23 mouse cellular contexts compared by ENCODE assay signal in the genomic region with DNA sequence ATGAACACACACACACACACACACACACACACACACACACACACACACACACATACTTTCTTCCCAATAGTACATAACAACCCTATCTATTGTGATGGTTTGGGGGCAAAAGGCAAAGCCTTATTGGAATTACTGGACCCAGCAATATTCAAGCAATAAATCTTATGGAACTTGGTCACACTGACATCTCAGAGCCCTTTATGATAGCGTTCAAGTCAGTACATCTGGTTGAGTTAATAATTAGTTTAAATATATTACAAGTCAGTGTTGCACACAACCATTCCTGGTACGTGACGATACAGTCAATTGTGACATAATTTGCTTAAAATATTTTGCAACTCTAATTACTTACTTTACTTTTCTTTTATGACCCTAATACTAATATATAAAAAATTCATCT. TPM values are rescaled to one million over a fixed set of nuclear protein-coding genes. Genes with fewer than 3 reads are reported as not detected.
A peak's percentile ranks its signal among the peaks of the same experiment; 100 is the strongest.
DNase-seq lines count a peak whose midpoint lies in the region; ATAC-seq and TF ChIP-seq lines count a peak whose summit lies in the region.
"Had no signal": no experiment of that assay in that cellular context is flagged by ENCODE, and none has a peak within 500 bp of the region (broad histone marks: within the 10 kb centered on the region; RNA-seq: fewer than 3 reads in every experiment).

No protein-coding gene starts in this region.

- no peaks in the 10 kb centered on the region for H3K9me3 ChIP-seq in intestine, embryonic 14.5 days (ENCODE audit: control insufficient read depth, low read length)
- no peaks in the 10 kb centered on the region for H3K9me3 ChIP-seq in intestine, embryonic 15.5 days
- no peaks in the 10 kb centered on the region for H3K9me3 ChIP-seq in intestine, embryonic 16.5 days (ENCODE audit: control insufficient read depth, low read length)
- no peaks in the 10 kb centered on the region for H3K9me3 ChIP-seq in intestine, postnatal 0 days (ENCODE audit: control insufficient read depth)
- H3K9me3 ChIP-seq in liver, postnatal 0 days (ENCODE audit: low read length), result no peaks in the 10 kb centered on the region
- no peaks in the 10 kb centered on the region for H3K9me3 ChIP-seq in forebrain, embryonic 14.5 days (replicated peaks; ENCODE audit: control insufficient read depth, low read length)
- H3K9me3 ChIP-seq: G1E had no signal

- 59% methylated on average over 3 of the region's 3 CpGs for WGBS in intestine, embryonic 14.5 days
- WGBS in intestine, embryonic 15.5 days, result 58% methylated on average over 3 of the region's 3 CpGs
- WGBS in intestine, embryonic 16.5 days, result 59% methylated on average over 3 of the region's 3 CpGs
- WGBS in intestine, postnatal 0 days, result 35% methylated on average over 3 of the region's 3 CpGs
- WGBS in liver, postnatal 0 days (ENCODE audit: insufficient replicate concordance), result 63% methylated on average over 3 of the region's 3 CpGs
- WGBS in cerebellum, adult 2 months, result 97% methylated on average over 3 of the region's 3 CpGs
- 96% methylated on average over 3 of the region's 3 CpGs for WGBS in forebrain, embryonic 14.5 days

- H3K9ac ChIP-seq in intestine, embryonic 14.5 days (ENCODE audit: low read length), result no peak overlapping the region
- no peak overlapping the region for H3K9ac ChIP-seq in intestine, embryonic 15.5 days
- no peak overlapping the region for H3K9ac ChIP-seq in intestine, embryonic 16.5 days (ENCODE audit: low read depth, low read length)
- H3K9ac ChIP-seq in intestine, postnatal 0 days (ENCODE audit: low read depth, low read length), result no peak overlapping the region
- H3K9ac ChIP-seq in liver, postnatal 0 days (replicated peaks), result no peak overlapping the region
- no peak overlapping the region for H3K9ac ChIP-seq in forebrain, embryonic 14.5 days (ENCODE audit: low read length)

- no peak overlapping the region for H3K4me2 ChIP-seq in intestine, embryonic 14.5 days (ENCODE audit: low read length)
- H3K4me2 ChIP-seq in intestine, embryonic 15.5 days (replicated peaks), result no peak overlapping the region; the same call in 1 of the 2 replicates
- peak overlapping the region; percentile 9; the same call in 1 of the 2 replicates for H3K4me2 ChIP-seq in intestine, embryonic 16.5 days (ENCODE audit: low read depth, low read length)
- no peak overlapping the region for H3K4me2 ChIP-seq in intestine, postnatal 0 days (replicated peaks; ENCODE audit: low read depth)
- H3K4me2 ChIP-seq in liver, postnatal 0 days (ENCODE audit: low read depth, low read length), result no peak overlapping the region
- no peak overlapping the region for H3K4me2 ChIP-seq in forebrain, embryonic 14.5 days (ENCODE audit: low read length)

- no peaks in the 10 kb centered on the region for H3K36me3 ChIP-seq in intestine, embryonic 14.5 days (ENCODE audit: control insufficient read depth, insufficient read depth, low read length)
- H3K36me3 ChIP-seq in intestine, embryonic 15.5 days, result no peaks in the 10 kb centered on the region
- no peaks in the 10 kb centered on the region for H3K36me3 ChIP-seq in intestine, embryonic 16.5 days (ENCODE audit: control insufficient read depth, insufficient read depth, low read length)
- no peaks in the 10 kb centered on the region for H3K36me3 ChIP-seq in intestine, postnatal 0 days (ENCODE audit: control insufficient read depth, insufficient read depth)
- H3K36me3 ChIP-seq in liver, postnatal 0 days (replicated peaks; ENCODE audit: insufficient read depth, low read length), result no peaks in the 10 kb centered on the region
- H3K36me3 ChIP-seq in forebrain, embryonic 14.5 days (ENCODE audit: control insufficient read depth, insufficient read depth, low read length), result no peaks in the 10 kb centered on the region
- H3K36me3 ChIP-seq: G1E had no signal

- TF ChIP-seq EP300 in liver, postnatal 0 days (IDR thresholded peaks at IDR 0.05; ENCODE audit: low read depth), result no peak

- DNase-seq in intestine, embryonic 14.5 days (ENCODE audit: low spot score), result no peak
- DNase-seq in liver, postnatal 0 days, result no peak
- no peak for DNase-seq in kidney, postnatal 4 days
- no peak for DNase-seq in cerebellum, adult 2 months
- DNase-seq in forebrain, embryonic 14.5 days (ENCODE audit: low spot score), result no peak
- DNase-seq: adrenal gland, adult 2 months; adrenal gland, adult 8-10 months; adrenal gland, postnatal 10 days; adrenal gland, postnatal 14 days; adrenal gland, postnatal 25 days; adrenal gland, postnatal 36 days; B cell, adult 2 months; cerebellum, adult 11 months; cerebellum, adult 11-12 months had no signal

- H3K27ac ChIP-seq in intestine, embryonic 14.5 days (ENCODE audit: low read depth), result no peak overlapping the region
- no peak overlapping the region for H3K27ac ChIP-seq in intestine, embryonic 15.5 days
- peak overlapping the region; percentile 5; the same call in 1 of the 2 replicates for H3K27ac ChIP-seq in intestine, embryonic 16.5 days (ENCODE audit: low read length)
- H3K27ac ChIP-seq in intestine, postnatal 0 days (ENCODE audit: low read depth, low read length), result no peak overlapping the region
- H3K27ac ChIP-seq in liver, postnatal 0 days (ENCODE audit: low read depth), result no peak overlapping the region
- no peak overlapping the region for H3K27ac ChIP-seq in cerebellum, adult 2 months (ENCODE audit: insufficient read depth, low read length)
- no peak overlapping the region for H3K27ac ChIP-seq in forebrain, embryonic 14.5 days (ENCODE audit: low read depth, low read length)

- ATAC-seq in intestine, embryonic 14.5 days (replicated peaks; ENCODE audit: low FRiP score, low TSS enrichment, low read depth), result peak; percentile 75; the same call in 1 of the 2 replicates
- peak; percentile 86 for ATAC-seq in intestine, embryonic 15.5 days
- peak; percentile 85 for ATAC-seq in intestine, embryonic 16.5 days
- ATAC-seq in intestine, postnatal 0 days, result peak; percentile 86
- no peak for ATAC-seq in liver, postnatal 0 days
- ATAC-seq in forebrain, embryonic 14.5 days, result no peak
- ATAC-seq: activated CD4-positive, CD25-positive, alpha-beta regulatory T cell, adult 4 months; CD4-positive, CD25-positive, alpha-beta regulatory T cell, adult 4 months; Patski had no signal

- 0 out of 2 replicates have a peak, but pooled peaks cover 3% of the 10 kb centered on the region for H3K27me3 ChIP-seq in intestine, embryonic 14.5 days (replicated peaks; ENCODE audit: control insufficient read depth, insufficient read depth, low read length)
- H3K27me3 ChIP-seq in intestine, embryonic 15.5 days (replicated peaks), result no peaks in the 10 kb centered on the region
- H3K27me3 ChIP-seq in intestine, embryonic 16.5 days (replicated peaks; ENCODE audit: control insufficient read depth, insufficient read depth, low read length), result no peaks in the 10 kb centered on the region
- H3K27me3 ChIP-seq in intestine, postnatal 0 days (replicated peaks; ENCODE audit: control insufficient read depth, insufficient read depth, low read length), result no peaks in the 10 kb centered on the region
- H3K27me3 ChIP-seq in liver, postnatal 0 days (ENCODE audit: insufficient read depth, low read length), result no peaks in the 10 kb centered on the region
- no peaks in the 10 kb centered on the region; the same call in 1 of the 2 replicates for H3K27me3 ChIP-seq in cerebellum, adult 2 months (ENCODE audit: control insufficient read depth, insufficient read depth, low read length)
- no peaks in the 10 kb centered on the region for H3K27me3 ChIP-seq in forebrain, embryonic 14.5 days (replicated peaks; ENCODE audit: control insufficient read depth, insufficient read depth, low read length)
- H3K27me3 ChIP-seq: CH12.LX had no signal

- H3K4me1 ChIP-seq in intestine, embryonic 14.5 days (replicated peaks; ENCODE audit: control insufficient read depth, insufficient read depth, low read length), result peaks cover 6% of the 10 kb centered on the region; the same call in 1 of the 2 replicates
- H3K4me1 ChIP-seq in intestine, embryonic 15.5 days (replicated peaks), result peaks cover 15% of the 10 kb centered on the region
- peaks cover 23% of the 10 kb centered on the region for H3K4me1 ChIP-seq in intestine, embryonic 16.5 days (ENCODE audit: control insufficient read depth, insufficient read depth, low read length)
- H3K4me1 ChIP-seq in intestine, postnatal 0 days (replicated peaks; ENCODE audit: control insufficient read depth, insufficient read depth, low read length), result 0 out of 2 replicates have a peak, but pooled peaks cover 14% of the 10 kb centered on the region
- H3K4me1 ChIP-seq in liver, postnatal 0 days (ENCODE audit: insufficient read depth), result 0 out of 2 replicates have a peak, but pooled peaks cover 3% of the 10 kb centered on the region
- no peaks in the 10 kb centered on the region for H3K4me1 ChIP-seq in cerebellum, adult 2 months (ENCODE audit: control insufficient read depth, insufficient read depth, low read length)
- no peaks in the 10 kb centered on the region for H3K4me1 ChIP-seq in forebrain, embryonic 14.5 days (ENCODE audit: control insufficient read depth, insufficient read depth, low read length)

- no peak for TF ChIP-seq CTCF in intestine, postnatal 0 days (IDR thresholded peaks at IDR 0.05; ENCODE audit: low read depth)
- no peak for TF ChIP-seq CTCF in liver, postnatal 0 days (IDR thresholded peaks at IDR 0.05; ENCODE audit: low read depth)
- no peak for TF ChIP-seq CTCF in cerebellum, adult 2 months (IDR thresholded peaks at IDR 0.05; ENCODE audit: borderline replicate concordance, insufficient read depth, low read depth, low read length)

- no peak for TF ChIP-seq POLR2A in cerebellum, adult 2 months (IDR thresholded peaks at IDR 0.05; ENCODE audit: borderline replicate concordance, insufficient read depth, low read length)

- H3K4me3 ChIP-seq in intestine, embryonic 14.5 days (ENCODE audit: low read depth, low read length), result no peak overlapping the region
- H3K4me3 ChIP-seq in intestine, embryonic 15.5 days (replicated peaks), result no peak overlapping the region
- no peak overlapping the region for H3K4me3 ChIP-seq in intestine, embryonic 16.5 days (ENCODE audit: low read length)
- H3K4me3 ChIP-seq in intestine, postnatal 0 days (ENCODE audit: low read depth, low read length), result no peak overlapping the region
- H3K4me3 ChIP-seq in liver, postnatal 0 days (ENCODE audit: low read depth, low read length), result no peak overlapping the region
- no peak overlapping the region for H3K4me3 ChIP-seq in cerebellum, adult 2 months (replicated peaks; ENCODE audit: insufficient read depth, low read depth, low read length)
- no peak overlapping the region for H3K4me3 ChIP-seq in forebrain, embryonic 14.5 days (ENCODE audit: low read depth, low read length)

RNA-seq across cellular contexts. Expression of gene Pcsk5, which starts 22.4 kb away (rescaled TPM):
- 27.1 and 27.4 TPM in 2 replicates for polyA plus RNA-seq in intestine, embryonic 14.5 days (2014; fragmentation: Nextera tagmentation; extraction: Ambion mirVana)
- polyA plus RNA-seq in intestine, embryonic 15.5 days (2015; fragmentation: Nextera tagmentation; extraction: Ambion mirVana), result 29.8 and 35.4 TPM in 2 replicates
- polyA plus RNA-seq in intestine, embryonic 16.5 days (2015; fragmentation: Nextera tagmentation; extraction: Ambion mirVana), result 30.2 and 36.9 TPM in 2 replicates
- 21.1 and 25.2 TPM in 2 replicates for polyA plus RNA-seq in intestine, postnatal 0 days (2015; fragmentation: Nextera tagmentation; extraction: Ambion mirVana)
- polyA plus RNA-seq in liver, postnatal 0 days (2015; fragmentation: Nextera tagmentation; extraction: Ambion mirVana), result 3.8 and 4.1 TPM in 2 replicates
- 1.7 and 1.8 TPM in 2 replicates for polyA plus RNA-seq in cerebellum, adult 2 months (2012; rRNA removed)
- polyA plus RNA-seq in forebrain, embryonic 14.5 days (2014; fragmentation: Nextera tagmentation; extraction: Ambion mirVana), result 3.8 and 5.1 TPM in 2 replicates
- polyA plus RNA-seq: activated CD4-positive, CD25-positive, alpha-beta regulatory T cell, adult 4 months; C2C12; CD4-positive, CD25-positive, alpha-beta regulatory T cell, adult 4 months; G1E had no signal

Comparison
In these comparisons a context has a peak if more than half of its experiments do, and no peak if none do; other contexts are left out.
1. ATAC-seq: peak in intestine, embryonic 14.5 days (single experiment), intestine, embryonic 15.5 days (single experiment), intestine, embryonic 16.5 days (single experiment) and intestine, postnatal 0 days (single experiment); none in liver, postnatal 0 days (single experiment) and forebrain, embryonic 14.5 days (single experiment).